Mouse (Mus musculus) neural tube, embryonic 13.5 days (tissue): ENCODE data around the gene Zfp931. TPM values are rescaled to one million over a fixed set of nuclear protein-coding genes. Genes with fewer than 3 reads are reported as not detected.
"Not testable (repeated sequence)": the region's sequence is repeated elsewhere in the genome, so short reads cannot be mapped to it uniquely, and the experiment has no call there.

Experiments used
- ATAC-seq: fragments of 200-750 bp; cut with Nextera tagmentation; 2 replicates; pipeline ENCODE4 v1.8.0; 2017; ENCODE audit warnings: low read depth, mild to moderate bottlenecking, moderate TSS enrichment, moderate library complexity
- H3K27ac ChIP-seq: fragments of 300-500 bp; sonication (generic); replicated peaks from 2 replicates; pipeline ENCODE4 v1.5.1; 2015; ENCODE audit warnings: moderate library complexity, mild to moderate bottlenecking, inconsistent platforms
- H3K27me3 ChIP-seq: fragments of 300-500 bp; sonication (generic); 2 replicates; pipeline ENCODE4 v1.6.1; 2015; ENCODE audit warnings: mild to moderate bottlenecking, inconsistent platforms
- H3K36me3 ChIP-seq: fragments of 300-500 bp; sonication (generic); 2 replicates; pipeline ENCODE4 v1.6.1; 2015; ENCODE audit warnings: mild to moderate bottlenecking, inconsistent platforms
- H3K4me1 ChIP-seq: fragments of 300-500 bp; sonication (generic); replicated peaks from 2 replicates; pipeline ENCODE4 v1.6.1; 2015; ENCODE audit warnings: inconsistent platforms
- H3K4me2 ChIP-seq: fragments of 300-500 bp; sonication (generic); 2 replicates; pipeline ENCODE4 v1.6.1; 2015; ENCODE audit warnings: inconsistent platforms, mild to moderate bottlenecking, moderate library complexity
- H3K4me3 ChIP-seq: fragments of 300-500 bp; sonication (generic); 2 replicates; pipeline ENCODE4 v1.5.1; 2015; ENCODE audit warnings: mild to moderate bottlenecking, inconsistent platforms
- H3K9ac ChIP-seq: fragments of 300-500 bp; sonication (generic); 2 replicates; pipeline ENCODE4 v1.6.1; 2015; ENCODE audit warnings: moderate library complexity, mild to moderate bottlenecking, inconsistent platforms
- H3K9me3 ChIP-seq: fragments of 300-500 bp; sonication (generic); 2 replicates; pipeline ENCODE4 v1.6.1; 2016; ENCODE audit warnings: inconsistent platforms
- WGBS: fragments of 180-500 bp; shearing (Covaris S2); methylation state at CpG from one replicate; pipeline ENCODE4 v1.1.7; 2015; 5-methylcytosine and 5-hydroxymethylcytosine counted together
- polyA plus RNA-seq: library from polyadenylated mRNA; unstranded; fragments of >200 nt; fragmentation: Nextera tagmentation; extraction: Ambion mirVana; gene quantifications from 2 replicates; pipeline ENCODE4 v1.2.1, GENCODE M21; 2015

The Zfp931 gene
- 13.5 and 14.2 TPM in 2 replicates for polyA plus RNA-seq

- 0% methylated on average over 4 of the region's 14 CpGs for WGBS
- not testable (repeated sequence) for H3K27me3 ChIP-seq, H3K4me1 ChIP-seq, H3K9me3 ChIP-seq, H3K27ac ChIP-seq, ATAC-seq, H3K36me3 ChIP-seq
- Histone ChIP-seq H3K4me3 (peak within 1 kb of the TSS; percentile 43), H3K4me2 (peak within 1 kb of the TSS; percentile 54), H3K9ac (peak within 1 kb of the TSS; percentile 63)
Measured at GRCm38 (mm10) chr2:178078166-178078717, at the start of gene Zfp931. Gene Zfp931 (minus strand): TSS chr2:178078476.

GRCm38 (mm10) chr2:178126041-178126820, 48.0 kb upstream of the Zfp931 start:
- no peaks in the 10 kb centered on the region for H3K36me3 ChIP-seq
- H3K27ac ChIP-seq = no peak overlapping the region
- ATAC-seq = no peak
- H3K4me1 ChIP-seq = peaks cover 10% of the 10 kb centered on the region
- no peaks in the 10 kb centered on the region for H3K9me3 ChIP-seq
- H3K9ac ChIP-seq = no peak overlapping the region
- 93% methylated on average over 7 of the region's 7 CpGs for WGBS
- H3K27me3 ChIP-seq = no peaks in the 10 kb centered on the region
- no peak overlapping the region for H3K4me2 ChIP-seq
- H3K4me3 ChIP-seq = no peak overlapping the region

GRCm38 (mm10) chr2:178125427-178125826, 47.2 kb upstream of the Zfp931 start:
- WGBS = 81% methylated on average over 8 of the region's 8 CpGs
- Histone ChIP-seq H3K4me1 (peaks cover 11% of the 10 kb centered on the region), H3K36me3 (no peaks in the 10 kb centered on the region), H3K4me2 (no peak overlapping the region), H3K4me3 (no peak overlapping the region), H3K27ac (no peak overlapping the region), H3K27me3 (peaks cover 3% of the 10 kb centered on the region; the same call in 1 of the 2 replicates), H3K9me3 (no peaks in the 10 kb centered on the region), H3K9ac (no peak overlapping the region)
- no peak for ATAC-seq

- Histone ChIP-seq H3K4me1 (peaks cover 23% of the 10 kb centered on the region), H3K9ac (no peak overlapping the region), H3K36me3 (no peaks in the 10 kb centered on the region), H3K4me2 (no peak overlapping the region), H3K4me3 (no peak overlapping the region), H3K9me3 (no peaks in the 10 kb centered on the region), H3K27me3 (peaks cover 23% of the 10 kb centered on the region), H3K27ac (no peak overlapping the region)
- no peak for ATAC-seq
- 81% methylated on average over 15 of the region's 15 CpGs for WGBS
Measured at GRCm38 (mm10) chr2:178123466-178123865, 45.2 kb upstream of the Zfp931 start.

- no peak for ATAC-seq
- H3K4me3 ChIP-seq = no peak overlapping the region
- no peaks in the 10 kb centered on the region for H3K36me3 ChIP-seq
- H3K27me3 ChIP-seq = peaks cover 28% of the 10 kb centered on the region
- no peak overlapping the region for H3K9ac ChIP-seq
- H3K4me2 ChIP-seq = no peak overlapping the region
- H3K4me1 ChIP-seq = peaks cover 23% of the 10 kb centered on the region
- no peak overlapping the region for H3K27ac ChIP-seq
- 25% methylated on average over 4 of the region's 4 CpGs for WGBS
- H3K9me3 ChIP-seq = no peaks in the 10 kb centered on the region
Measured at GRCm38 (mm10) chr2:178121946-178122665, 43.8 kb upstream of the Zfp931 start.

GRCm38 (mm10) chr2:178121375-178121688, 43.1 kb upstream of the Zfp931 start:
- H3K9ac ChIP-seq = no peak overlapping the region
- 15% methylated on average over 2 of the region's 2 CpGs for WGBS

GRCm38 (mm10) chr2:178120651-178121374, 42.5 kb upstream of the Zfp931 start:
- Histone ChIP-seq H3K4me1 (peaks cover 23% of the 10 kb centered on the region), H3K36me3 (no peaks in the 10 kb centered on the region), H3K4me3 (no peak overlapping the region), H3K9ac (no peak overlapping the region), H3K27ac (no peak overlapping the region), H3K9me3 (no peaks in the 10 kb centered on the region), H3K4me2 (no peak overlapping the region), H3K27me3 (peaks cover 28% of the 10 kb centered on the region)
- no peak for ATAC-seq
- WGBS = 89% methylated on average over 8 of the region's 8 CpGs

More at GRCm38 (mm10) chr2:178121375-178121688, 43.1 kb upstream of the Zfp931 start:
- peaks cover 28% of the 10 kb centered on the region for H3K27me3 ChIP-seq
- ATAC-seq = no peak
- H3K27ac ChIP-seq = no peak overlapping the region
- no peaks in the 10 kb centered on the region for H3K9me3 ChIP-seq
- peaks cover 23% of the 10 kb centered on the region for H3K4me1 ChIP-seq
- no peak overlapping the region for H3K4me2 ChIP-seq
- no peak overlapping the region for H3K4me3 ChIP-seq
- no peaks in the 10 kb centered on the region for H3K36me3 ChIP-seq

DNA sequence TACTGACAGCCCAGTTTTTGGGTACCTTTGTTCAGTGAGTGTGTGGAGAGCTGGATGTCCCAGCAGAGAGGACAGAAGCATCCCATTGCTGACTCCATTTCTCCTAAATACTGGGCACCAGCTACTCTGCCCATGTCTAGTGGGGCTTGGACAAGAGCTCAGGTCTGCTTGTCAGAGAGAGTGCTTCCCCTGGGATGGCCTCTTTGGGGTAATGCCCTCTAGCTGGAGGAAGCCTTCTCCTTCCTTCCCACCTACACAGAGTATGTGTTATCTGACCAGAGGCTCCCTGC, 42.0 kb upstream of the Zfp931 start:
- Histone ChIP-seq H3K4me1 (peaks cover 23% of the 10 kb centered on the region), H3K36me3 (no peaks in the 10 kb centered on the region), H3K9me3 (no peaks in the 10 kb centered on the region), H3K4me3 (no peak overlapping the region), H3K9ac (no peak overlapping the region), H3K27ac (no peak overlapping the region), H3K27me3 (peaks cover 28% of the 10 kb centered on the region), H3K4me2 (no peak overlapping the region)
- no peak for ATAC-seq

DNA sequence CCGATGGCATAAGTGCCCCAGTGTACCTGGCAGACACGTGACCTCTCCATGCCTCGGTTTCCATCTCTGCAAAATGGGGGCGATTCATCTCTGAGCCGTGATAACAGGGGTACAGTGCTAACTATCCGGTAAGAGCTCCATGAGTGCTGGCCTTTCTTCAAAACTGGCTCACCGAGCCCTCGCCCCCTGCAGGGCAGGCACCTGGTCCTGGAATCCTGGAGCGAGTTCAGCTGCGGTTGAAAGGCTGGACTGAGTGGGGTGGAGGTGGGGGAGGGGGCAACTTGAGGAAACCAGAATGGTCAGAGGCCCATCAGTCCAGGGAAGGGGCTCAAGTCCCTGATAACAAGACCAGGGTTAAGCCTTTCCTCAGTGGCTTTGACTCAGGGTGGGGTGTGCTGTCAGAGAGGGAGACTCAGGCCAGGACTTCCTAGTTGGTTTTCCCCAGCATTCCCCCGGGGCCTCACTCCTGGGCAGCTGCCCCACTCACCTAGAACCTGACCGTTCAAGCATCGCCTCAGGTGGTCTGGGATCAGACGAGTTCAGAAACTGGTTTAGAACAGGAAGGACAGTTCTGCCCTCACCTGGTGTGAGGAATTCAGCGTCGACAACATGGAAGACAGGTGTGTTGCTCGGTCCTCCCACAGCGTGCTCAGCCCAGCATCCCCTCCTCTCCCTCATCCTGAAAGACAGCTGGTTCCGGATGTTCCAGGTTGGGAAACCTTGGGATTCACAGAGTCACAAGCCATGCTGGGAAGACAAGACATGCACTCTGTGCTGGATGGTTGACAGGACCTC, 41.5 kb upstream of the Zfp931 start:
- Histone ChIP-seq H3K4me2 (peak overlapping the region; percentile 97), H3K27ac (no peak overlapping the region), H3K27me3 (peaks cover 28% of the 10 kb centered on the region), H3K4me1 (peaks cover 23% of the 10 kb centered on the region), H3K9ac (peak overlapping the region; percentile 73), H3K36me3 (no peaks in the 10 kb centered on the region), H3K4me3 (peak overlapping the region; percentile 47), H3K9me3 (no peaks in the 10 kb centered on the region)
- ATAC-seq = peak; percentile 6; the same call in 1 of the 2 replicates
- WGBS = 28% methylated on average over 19 of the region's 19 CpGs

- Histone ChIP-seq H3K4me3 (peak within 1 kb of the TSS; percentile 47), H3K4me2 (peak within 1 kb of the TSS; percentile 97), H3K36me3 (no peaks in the 10 kb centered on the region), H3K4me1 (peaks cover 23% of the 10 kb centered on the region), H3K9me3 (no peaks in the 10 kb centered on the region), H3K27ac (no peak within 1 kb of the TSS), H3K27me3 (peaks cover 28% of the 10 kb centered on the region), H3K9ac (peak within 1 kb of the TSS; percentile 73)
- peak; percentile 71 for ATAC-seq
- 2% methylated on average over 45 of the region's 45 CpGs for WGBS
Measured at GRCm38 (mm10) chr2:178118801-178119560, 40.7 kb upstream of the Zfp931 start, which contains the start of gene Phactr3. Gene Phactr3 (plus strand): TSS chr2:178118975.

- Histone ChIP-seq H3K27me3 (peaks cover 28% of the 10 kb centered on the region), H3K36me3 (no peaks in the 10 kb centered on the region), H3K4me2 (no peak overlapping the region), H3K9me3 (no peaks in the 10 kb centered on the region), H3K4me1 (peaks cover 23% of the 10 kb centered on the region), H3K9ac (no peak overlapping the region), H3K27ac (no peak overlapping the region), H3K4me3 (no peak overlapping the region)
- WGBS = 20% methylated on average over 12 of the region's 12 CpGs
- ATAC-seq = no peak
Measured at GRCm38 (mm10) chr2:178117946-178118345, 39.7 kb upstream of the Zfp931 start.
